Mouse (Mus musculus): Measurements from ENCODE around the gene Olfr329-ps.
"Not testable (repeated sequence)": the region's sequence is repeated elsewhere in the genome, so short reads cannot be mapped to it uniquely, and the experiment has no call there.

Gene Olfr329-ps

DNA sequence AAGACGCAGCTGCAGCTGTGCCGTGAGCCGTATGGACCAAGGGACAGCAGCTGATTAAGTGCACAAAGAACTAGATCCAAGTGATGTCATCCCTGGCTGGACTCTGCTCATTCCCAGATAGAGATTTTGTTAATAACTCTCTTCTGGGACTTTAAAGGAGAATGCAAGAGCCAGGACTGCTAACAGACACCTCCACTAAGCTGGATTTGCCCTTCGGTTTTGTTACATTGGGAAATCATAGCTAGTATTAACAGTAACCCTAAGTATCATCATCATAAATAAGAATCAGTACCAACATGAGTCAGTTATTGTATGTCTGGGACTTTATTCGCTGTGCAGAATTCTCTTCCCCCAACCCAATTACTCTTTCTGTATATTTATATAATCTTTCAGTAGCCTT lies at the start of gene Olfr329-ps:
Gene Olfr329-ps, minus strand, starts transcription at position 101 of the 400 bp plus-strand sequence.
- DNase-seq: no peak

DNA sequence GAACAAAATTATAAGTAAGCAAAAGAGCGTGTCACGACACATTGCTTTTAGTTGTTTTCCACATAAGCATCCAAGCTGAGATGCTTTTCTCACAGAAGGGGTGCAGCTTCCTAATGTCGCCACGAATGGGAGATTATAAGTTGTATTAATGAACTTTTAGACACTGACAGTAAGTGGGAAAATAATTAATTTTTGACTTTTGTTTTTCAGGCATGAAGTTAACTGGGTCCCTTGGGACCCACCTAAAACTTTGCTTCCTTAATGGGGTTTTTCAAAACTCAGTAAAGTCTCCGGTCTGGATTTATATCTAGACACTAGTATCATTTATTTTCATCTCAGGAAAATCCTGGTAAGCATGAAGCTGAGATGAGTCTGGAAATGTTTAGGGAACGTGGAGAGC lies 48.6 kb upstream of the Olfr329-ps start, which contains the start of gene Olfr324:
Gene Olfr324, plus strand, starts transcription at position 301 of the 400 bp plus-strand sequence.
- no peak for DNase-seq

DNA sequence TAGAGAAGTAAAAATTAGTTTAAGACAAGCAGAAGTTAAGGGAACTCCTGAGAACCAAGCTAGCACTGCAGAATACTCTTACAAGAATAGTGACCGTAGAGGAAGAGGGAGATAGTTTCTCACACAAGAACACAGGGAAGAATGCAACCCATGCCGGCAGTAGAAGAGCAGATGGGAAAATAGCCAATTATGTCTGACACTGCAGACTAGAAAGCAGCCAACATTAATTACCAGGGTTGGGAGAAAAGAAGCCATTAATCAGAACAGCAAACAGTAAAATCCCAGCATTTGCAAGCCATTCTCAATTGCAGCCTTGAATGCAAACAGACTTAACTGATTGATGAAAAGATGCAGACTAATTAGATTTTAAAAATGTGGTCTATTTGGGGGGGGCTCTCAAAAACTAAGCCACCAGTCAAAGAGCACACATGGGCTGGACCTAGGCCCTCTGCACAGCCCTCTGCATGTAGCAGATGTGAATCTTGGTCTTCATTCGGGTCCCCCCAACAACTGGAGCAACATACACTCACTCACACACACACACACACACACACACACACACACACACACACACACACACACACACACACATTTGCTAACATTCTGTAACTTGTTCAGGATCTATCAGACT lies 42.5 kb upstream of the Olfr329-ps start:
- no peak for DNase-seq

DNA sequence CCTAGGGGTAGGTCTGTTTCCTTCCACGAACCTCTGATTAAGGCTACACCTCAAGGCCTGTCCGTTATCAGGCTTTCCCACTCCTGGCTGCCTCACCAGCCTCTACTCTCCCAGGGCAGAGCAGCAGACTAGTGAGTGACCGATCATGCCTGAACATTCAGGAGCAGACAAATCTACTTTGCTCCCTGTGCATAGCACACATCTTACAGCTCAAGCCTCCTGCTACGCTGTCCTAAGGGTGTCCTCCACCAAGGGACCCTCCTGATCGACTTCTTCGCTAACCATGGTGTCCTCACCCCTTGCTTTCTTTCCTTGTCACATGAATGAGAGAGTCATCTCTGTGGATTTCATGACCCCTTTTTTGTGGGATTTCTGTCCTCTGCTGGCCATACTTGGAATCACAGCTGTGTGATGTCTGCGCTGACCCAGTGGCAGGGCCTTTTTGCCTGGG lies 41.7 kb upstream of the Olfr329-ps start:
- DNase-seq: peak; percentile 3

DNA sequence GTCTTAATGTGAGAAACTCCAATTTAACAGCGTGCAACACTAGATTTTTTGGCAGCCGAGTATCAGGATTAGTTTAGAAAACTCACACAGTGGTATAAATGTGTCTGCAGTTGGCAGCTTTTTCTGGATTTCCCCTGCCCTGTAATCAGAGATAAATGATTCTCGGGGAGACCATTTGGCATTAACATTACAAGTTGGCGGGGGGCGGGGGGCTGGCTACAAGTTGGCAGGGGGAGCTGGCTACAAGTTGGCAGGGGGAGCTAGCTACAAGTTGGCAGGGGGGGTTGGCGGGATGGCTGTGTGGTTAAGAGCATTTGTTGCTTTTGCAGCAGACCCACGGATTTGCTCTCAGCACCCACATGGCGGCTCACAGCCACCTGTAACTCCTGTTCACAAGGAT lies 32.4 kb upstream of the Olfr329-ps start:
- DNase-seq: no peak

DNA sequence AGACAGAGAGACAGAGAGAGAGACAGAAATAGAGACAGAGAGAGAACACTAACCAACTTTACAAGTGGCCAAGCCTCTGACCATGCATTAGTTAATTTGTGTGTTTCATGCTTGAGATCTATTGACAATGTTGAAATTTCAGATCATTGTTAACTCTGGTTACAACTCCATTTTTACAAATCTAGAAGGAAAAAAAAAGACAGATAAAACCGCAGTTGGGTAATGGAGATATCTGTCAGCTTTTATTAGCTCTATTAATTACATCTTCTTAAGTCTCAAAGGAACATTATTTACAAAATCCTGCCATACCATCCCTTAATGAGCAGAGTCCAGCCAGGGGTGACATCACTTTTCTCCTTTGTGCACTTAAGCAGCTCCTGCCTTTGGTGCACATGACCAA lies 31.2 kb upstream of the Olfr329-ps start, which contains the start of gene Olfr325:
Gene Olfr325, plus strand, starts transcription at position 301 of the 400 bp plus-strand sequence.
- DNase-seq: no peak

DNA sequence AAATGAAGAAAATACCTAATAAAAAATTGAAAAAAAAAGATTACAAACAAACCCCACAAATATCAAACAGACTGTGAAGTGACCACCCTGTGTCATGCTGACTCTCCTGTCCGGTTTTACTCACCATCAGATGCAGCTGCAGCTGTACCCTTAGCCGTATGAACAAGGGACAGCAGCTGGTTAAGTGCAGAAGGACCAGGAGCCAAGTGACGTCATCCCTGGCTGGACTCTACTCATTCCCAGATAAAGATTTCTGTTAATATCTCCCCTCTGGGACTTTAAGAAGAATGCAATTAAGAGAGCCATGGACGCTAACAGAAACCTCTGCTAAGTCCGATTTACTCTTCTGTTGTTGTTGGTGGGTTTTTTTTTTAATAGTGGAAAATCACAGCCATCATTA lies 24.2 kb upstream of the Olfr329-ps start, which contains the start of gene Olfr224:
Gene Olfr224, minus strand, starts transcription at position 149 of the 400 bp plus-strand sequence.
- DNase-seq: no peak

DNA sequence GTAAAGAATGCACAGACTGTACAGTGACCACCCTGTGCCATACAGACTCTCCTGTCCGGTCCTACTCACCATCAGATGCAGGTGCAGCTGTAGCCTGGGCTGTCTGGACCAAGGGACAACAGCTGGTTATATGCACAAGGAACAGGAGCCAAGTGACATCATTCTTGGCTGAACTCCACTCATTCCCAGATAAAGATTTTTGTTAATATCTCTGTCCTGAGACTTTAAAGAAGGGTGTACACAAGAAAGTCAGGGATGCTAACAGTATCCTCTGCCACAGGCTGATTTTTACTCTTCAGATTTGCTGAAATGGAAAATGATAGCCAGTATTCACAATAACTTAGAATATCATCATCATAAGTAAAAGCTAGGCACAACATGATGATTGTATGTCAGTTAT lies 9.3 kb upstream of the Olfr329-ps start, which contains the start of gene Olfr328:
Gene Olfr328, minus strand, starts transcription at position 101 of the 400 bp plus-strand sequence.
- DNase-seq: no peak

DNA sequence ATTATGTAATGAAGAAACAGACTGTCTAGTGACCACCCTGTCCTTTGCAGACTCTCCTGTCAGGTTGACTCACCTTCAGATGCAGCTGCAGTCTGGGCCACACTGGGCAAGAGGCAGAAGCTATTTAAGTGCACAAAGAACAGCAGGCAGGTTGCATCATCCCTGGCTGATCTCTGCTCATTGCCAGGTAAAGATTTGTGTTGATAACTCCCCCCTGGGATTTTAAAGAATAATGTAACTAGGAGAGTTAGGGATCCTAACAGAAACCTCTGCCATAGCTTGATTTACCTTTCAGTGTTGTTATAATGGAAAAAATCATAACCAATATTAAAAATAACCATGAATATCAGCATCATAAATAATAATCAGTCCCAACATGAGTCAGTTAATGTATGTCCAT lies 11.5 kb downstream of the Olfr329-ps start, which contains the start of gene Olfr330:
Gene Olfr330, minus strand, starts transcription at position 101 of the 400 bp plus-strand sequence.
- DNase-seq: not testable (repeated sequence)

DNA sequence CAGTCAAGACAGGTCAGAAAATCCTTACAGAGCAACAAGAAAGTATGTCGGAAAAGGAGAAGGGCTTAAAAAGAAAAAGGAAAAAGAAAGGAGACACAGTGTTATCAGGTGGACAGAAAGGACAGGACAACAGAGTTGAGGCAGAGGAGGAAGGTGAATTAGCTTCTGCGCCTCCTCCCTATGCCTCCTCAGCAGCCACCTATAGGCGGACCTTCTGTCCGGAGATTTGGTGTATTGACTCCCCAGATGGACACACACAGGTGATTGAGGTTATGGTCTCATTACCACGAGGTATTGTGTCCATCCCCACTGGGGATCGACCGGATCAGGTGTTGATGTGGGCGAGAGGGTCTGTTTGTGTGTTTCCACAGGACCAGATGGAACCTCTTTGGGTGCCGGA lies 26.5 kb downstream of the Olfr329-ps start:
- peak; percentile 14 for DNase-seq

DNA sequence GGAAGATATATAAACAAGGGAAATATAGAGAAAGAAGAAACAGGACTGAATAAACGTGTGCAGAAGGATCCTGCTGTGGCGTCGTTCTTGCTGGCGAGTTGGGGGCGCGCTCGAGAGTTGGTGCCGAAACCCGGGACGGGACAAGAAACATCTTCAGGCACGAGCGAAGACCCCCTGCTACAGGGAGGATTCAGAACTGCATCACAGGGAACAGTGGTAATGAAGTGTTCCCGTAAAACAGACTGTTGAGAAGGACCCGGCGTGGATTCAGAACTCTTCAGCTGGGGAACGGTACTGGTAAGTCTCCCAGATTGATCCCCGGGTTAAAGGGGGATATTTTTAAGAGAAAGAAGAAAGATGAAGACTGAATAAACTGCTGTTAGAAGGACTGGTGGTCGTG lies 27.3 kb downstream of the Olfr329-ps start:
- DNase-seq: peak; percentile 43

DNA sequence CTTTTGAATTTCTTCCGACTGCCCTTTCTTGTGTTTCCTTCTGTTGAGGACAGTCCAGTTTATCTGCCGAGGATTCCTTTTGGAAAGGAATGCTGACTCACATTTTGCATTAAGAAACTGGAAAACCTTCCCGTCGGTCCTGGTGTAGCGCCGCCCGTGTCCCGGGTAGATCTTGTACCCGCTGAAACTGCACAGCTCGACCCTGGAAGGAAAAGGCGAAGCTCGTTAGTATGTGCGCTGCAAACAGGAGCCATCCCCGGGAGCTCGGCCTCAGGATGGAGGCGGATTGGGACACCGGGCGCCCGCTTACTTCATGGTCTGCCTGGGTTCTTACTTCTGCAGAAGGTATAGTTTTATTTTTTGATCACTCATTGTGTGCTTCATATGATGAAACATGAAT lies 37.2 kb downstream of the Olfr329-ps start:
- not testable (repeated sequence) for DNase-seq

DNA sequence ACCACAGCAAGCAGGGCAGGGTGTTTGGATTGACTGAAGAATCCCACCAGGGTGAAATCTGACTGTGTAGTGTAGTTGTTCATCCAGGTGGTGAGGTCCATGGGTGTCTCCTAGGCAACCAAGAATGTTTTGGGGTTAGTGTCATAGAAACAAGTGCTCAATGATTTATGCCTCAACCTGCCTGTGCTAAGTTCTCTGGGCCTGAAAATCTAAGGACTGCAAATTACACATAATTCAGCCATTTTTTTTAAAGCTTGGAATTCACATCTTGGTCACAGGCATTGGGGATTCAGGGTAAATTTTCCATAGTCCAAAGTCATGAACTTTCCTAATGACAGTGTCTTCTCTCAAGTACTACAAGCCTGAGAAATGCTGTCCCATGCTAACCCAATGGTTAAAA lies 43.8 kb downstream of the Olfr329-ps start, which contains the start of gene Olfr331:
Gene Olfr331, minus strand, starts transcription at position 101 of the 400 bp plus-strand sequence.
- not testable (repeated sequence) for DNase-seq

DNA sequence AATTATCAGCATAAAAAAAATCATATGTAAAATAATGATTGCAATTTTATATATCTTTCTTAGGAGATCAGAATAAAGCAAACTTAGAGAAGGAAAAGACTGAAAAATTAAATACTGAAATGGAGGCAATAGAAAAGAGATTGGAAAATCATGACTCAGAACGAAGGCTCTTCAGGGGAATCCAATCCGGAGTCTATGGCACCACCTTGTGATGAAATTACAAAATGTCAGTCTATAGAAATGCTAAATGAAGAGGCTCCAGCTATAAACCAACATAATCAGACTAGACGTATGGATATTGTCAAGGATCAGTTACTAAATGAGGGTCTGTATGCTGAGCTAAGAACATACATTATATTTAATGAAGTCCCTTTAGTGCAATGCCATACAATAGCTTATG lies 46.9 kb downstream of the Olfr329-ps start:
- DNase-seq: no peak

DNA sequence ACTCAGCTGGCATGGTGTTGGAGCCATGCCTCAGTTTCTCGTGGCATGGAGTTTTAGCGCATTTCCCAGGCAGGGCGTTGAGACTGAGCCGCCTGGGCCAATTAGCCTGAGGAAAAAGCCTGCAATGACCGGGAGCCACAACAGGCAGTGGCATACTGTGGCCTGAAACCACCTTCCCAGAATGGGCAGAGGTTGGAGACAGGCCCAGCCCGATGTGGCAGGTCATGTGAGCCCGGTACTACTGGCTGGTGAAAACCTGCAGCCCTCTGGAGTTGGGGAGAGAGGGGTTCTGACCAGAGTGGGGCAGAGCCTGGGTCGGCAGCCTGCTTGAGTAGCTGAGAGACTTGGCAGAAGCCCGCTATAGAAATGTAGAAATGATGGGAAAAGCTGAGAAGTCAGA lies 47.5 kb downstream of the Olfr329-ps start:
- DNase-seq: no peak

DNA sequence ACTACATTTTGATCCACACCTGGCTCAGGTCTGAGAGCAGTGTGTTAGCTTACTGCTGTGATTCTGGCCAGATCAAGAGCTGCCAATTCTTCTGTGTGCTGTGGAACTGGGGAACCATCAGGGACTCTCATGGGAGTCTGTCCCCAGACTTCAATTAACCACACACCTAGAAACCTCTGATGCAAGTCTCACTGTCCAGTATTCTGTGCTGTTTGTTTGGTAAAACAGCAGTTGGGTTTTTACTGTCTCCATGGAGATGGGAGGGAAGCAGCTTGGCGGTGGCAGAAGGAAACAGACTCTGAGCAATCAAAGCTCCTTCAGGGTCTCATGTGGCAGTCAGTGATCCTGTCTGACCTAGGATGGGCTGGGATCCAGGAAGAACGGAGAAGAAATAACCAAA lies 53.8 kb downstream of the Olfr329-ps start, which contains the start of gene Olfr332:
Gene Olfr332, minus strand, starts transcription at position 101 of the 400 bp plus-strand sequence.
- DNase-seq: no peak
